Mouse (Mus musculus) adrenal gland, adult 2 months (tissue): Measurements from ENCODE around the gene Rbfox1. TPM values are rescaled to one million over a fixed set of nuclear protein-coding genes. Genes with fewer than 3 reads are reported as not detected.

Experiments
- DNase-seq: peaks from one replicate; pipeline ENCODE4 v3.0.0; 2021
- polyA plus RNA-seq: library from polyadenylated mRNA; depleted of rRNA; stranded (reverse); fragments of >200 nt; gene quantifications from 2 replicates; pipeline ENCODE4 v1.2.3, GENCODE M21; 2012
- total RNA-seq, 2 experiments: library from RNA; stranded (reverse); gene quantifications; 2 replicates each; pipeline ENCODE4 v1.2.3; 2021

The Rbfox1 gene
- total and polyA plus RNA-seq, 3 experiments, result 1.3 to 1.4 (median 1.4) TPM

DNA sequence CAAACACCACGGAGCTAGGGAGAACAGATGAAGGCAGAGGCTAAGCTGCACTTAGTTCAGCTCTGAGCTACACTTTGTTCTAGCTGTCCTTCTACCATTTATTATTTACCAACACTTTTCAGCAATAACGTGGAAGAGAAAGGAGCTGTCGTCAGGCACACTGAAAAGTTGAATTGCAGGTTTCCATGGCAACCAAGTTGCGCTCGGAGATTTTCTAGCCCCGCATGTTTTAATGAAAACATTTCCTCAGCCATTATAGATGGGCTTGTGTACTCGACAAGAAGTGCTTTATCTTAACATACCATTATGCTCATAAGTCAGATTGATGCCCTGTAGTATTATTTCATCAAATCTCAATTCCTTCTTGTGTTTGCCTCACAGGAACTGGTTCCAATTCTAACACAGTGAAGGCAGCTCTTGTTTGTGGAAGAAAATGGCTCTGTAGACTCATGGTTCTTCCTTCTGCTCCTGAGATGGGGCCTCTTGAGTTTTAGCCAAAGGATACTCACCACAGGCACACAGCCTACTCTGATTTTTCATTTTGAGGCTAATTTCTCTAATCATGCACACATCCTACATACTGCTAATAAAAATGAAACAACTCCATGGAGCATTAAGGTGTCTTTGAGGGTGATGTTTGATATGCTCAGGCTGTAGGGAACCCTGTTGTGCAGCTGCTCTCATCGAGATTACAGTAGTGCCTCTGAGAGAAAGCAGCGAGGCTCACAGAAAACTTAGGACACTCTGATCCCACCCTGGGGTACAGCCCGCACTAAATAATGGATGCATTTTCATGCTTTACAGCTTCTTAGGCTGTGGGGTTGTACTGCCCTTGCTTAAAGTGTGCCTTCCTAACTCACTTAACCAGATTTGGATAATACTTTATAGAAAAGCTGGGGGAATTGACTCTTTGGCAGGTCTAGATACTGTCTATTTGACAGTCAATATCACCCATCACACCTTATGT is 107.2 kb downstream of the Rbfox1 start:
- DNase-seq, result no peak

DNA sequence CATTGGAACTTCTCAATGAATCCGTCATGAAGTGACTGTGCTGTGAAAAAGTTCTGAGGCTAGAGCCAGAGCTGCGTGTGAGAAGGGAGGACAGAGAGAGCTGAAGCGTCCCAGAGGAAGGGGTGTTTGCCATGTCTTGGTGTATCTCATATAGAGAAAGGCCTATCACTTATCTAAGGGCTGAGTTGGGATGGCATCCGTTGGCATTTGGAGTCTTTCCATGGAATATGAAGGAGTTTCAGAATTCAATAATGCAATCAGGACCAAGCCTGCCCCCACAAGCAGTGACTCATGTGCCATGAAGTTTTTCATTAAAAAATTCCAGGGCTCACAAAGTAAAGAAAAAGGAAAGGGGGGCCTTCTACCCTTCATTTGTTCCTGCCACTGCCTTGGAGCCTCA is 112.0 kb downstream of the Rbfox1 start:
- no peak for DNase-seq

DNA sequence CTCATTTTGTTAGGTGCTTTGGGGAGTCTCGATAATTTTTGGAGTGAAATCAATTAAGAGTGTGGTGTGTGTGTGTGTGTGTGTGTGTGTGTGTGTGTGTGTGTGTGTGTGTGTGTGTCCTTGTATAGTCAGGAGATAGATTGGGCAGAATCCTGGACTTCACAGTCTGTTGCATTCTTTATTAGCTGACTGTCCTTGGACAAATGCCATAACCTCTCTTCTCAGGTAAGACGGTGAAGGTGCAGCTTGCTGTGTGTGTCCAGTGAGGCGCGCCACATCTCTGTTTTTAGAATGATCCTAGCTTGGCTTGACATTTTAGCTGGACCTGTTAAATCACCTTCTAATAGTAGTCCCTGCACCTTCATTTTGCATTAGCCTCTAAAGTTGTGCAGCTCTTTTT is 112.5 kb downstream of the Rbfox1 start:
- DNase-seq, result no peak

DNA sequence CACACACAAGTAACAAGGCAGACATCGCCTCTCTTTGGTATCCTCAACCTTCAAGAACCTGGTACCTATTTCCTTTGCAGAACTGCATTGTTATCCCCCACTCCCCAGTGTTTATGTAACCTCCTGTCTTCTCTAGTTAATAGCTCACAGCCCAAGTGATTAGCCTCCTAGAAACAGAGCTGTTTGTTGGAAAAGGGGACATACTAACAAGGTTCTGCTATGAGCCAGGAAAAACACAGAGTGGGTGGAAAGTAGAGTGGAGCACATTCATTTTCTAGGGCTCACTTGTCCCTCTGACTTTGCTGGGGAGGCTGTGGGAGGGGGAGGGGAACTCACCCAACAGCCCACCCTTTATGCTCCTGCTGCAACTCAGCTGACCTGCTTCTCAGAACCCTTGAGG is 114.9 kb downstream of the Rbfox1 start:
- no peak for DNase-seq

DNA sequence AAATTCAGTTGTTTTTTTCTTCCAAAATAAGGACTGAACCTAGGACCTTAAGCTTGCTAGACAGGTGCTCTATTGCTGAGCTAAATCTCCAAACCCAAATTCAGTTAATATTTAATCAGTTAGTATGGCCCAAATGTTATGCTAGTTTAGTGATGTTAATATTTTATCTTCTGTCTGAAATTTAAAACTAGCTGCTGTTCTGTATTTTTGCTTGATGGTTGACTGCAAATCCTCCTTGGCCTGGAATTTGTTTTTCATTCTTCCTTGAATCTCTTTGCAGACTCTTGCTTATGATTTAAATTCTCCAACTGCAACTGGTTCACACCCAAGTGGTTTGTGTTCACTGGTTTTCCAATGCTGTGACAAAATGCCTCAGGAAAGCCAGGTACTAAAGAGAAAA is 121.8 kb downstream of the Rbfox1 start:
- no peak for DNase-seq

DNA sequence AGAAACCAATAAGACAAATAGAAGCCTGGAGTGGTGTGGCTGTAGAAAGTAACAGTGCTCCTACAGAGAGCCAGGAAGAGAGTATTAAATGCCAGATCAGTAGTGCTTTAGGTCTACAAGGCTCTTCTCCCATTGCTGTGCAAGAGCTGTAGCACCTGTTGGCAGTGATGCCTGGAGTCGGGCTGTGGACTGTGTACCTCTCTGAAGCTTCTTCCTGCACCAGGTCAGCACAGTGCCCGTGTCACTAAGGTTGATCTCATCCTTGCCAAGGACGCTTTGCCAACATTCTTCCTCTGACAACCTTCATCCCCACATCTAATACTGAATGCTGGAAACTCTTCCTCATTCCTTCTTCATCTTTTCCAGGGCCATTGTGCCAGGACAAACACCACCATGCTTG is 127.7 kb downstream of the Rbfox1 start:
- DNase-seq, result no peak

DNA sequence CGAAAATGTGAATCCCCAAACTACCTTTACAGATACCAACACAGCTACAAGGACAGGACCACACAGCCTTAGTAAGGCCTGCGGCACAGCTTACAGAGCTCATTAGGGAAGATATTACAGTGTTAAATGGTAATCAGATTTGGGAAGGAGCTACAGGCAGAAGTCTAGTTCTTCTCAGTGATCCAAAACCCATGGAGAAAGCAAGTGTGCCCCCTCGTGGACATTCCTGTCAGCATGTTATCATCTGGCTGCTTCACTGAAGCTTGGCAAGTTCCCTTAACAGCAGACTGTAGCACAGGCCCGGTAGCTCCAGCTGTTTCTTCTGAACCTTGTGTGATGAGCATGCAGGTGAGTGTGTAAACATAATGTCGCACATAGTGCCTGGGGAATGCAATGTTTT is 133.5 kb downstream of the Rbfox1 start:
- DNase-seq, result peak; percentile 66

DNA sequence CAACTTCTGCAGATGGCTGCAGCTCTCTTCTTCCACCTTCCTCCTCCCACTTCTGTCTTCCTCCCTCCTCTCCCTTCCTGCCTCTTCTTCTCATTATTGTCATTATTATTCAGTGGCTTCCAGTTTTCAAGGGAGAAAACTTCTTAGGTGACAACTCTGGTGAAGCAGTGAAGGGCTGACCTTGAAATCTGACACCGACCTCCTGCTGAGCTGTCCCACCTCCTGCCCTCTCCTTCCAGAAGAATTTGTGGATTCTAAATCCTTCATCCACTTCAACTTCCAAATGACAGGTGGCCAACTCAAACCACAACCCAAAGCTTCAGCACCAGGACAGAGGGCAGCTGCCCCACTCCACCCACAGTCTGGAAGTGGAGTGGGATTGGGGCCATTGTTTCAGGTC is 134.2 kb downstream of the Rbfox1 start:
- no peak for DNase-seq

DNA sequence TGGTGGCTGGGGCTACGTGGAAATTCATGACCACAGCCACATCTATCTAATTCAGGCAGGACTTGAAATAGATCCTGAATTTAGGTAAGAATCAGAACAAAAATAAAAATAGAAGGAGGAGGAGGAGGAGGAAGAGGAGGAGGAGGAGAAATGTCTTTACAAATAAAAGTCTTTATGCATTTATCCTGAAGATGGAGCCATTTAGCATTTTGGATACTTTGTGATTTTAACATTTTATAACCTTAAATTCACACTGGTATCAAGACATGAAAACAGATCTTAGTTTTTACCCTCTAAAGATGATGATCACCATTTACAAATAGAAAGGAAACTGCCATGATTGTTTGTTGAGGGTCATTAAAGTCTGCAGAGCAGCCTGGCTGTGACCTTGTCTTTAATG is 146.1 kb downstream of the Rbfox1 start:
- DNase-seq, result no peak

DNA sequence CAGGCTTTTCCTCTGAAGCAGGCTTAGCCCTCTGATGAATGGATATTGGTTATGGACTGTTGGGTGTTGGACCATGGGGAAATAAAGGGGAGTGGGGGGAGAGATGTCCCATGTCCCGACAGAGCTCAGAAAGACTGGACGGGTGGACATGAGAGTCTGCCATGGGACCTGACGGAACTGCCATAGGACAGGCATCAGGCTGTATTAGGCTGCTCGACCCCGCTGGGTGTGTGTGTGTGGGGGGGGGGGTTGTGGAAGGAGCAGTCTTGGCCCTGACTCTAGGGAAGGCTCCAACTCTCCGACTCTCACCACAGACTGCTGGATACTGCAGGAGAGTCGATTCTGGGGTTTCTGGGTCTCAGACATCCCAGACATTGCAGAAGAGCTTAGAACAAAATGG is 147.4 kb downstream of the Rbfox1 start:
- DNase-seq, result no peak

DNA sequence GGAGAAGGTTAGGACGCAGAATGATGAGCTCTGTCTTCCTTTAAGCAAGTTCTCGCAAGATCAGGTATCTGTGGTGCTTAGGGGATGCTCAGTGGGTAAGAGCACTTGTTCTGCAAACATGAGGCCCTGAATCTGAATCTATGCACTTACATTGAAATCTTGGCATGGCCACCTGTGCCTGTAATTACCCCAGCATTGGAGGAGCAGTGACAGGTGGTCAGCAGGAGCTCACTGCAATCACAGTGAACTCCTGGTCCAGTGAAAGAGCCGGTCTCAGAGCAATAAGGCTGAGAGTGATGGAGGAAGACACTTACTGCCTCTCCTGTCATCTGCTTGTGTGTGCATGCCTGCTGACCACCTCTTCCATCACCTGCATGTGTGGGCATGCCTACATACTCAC is 149.7 kb downstream of the Rbfox1 start:
- DNase-seq, result no peak

DNA sequence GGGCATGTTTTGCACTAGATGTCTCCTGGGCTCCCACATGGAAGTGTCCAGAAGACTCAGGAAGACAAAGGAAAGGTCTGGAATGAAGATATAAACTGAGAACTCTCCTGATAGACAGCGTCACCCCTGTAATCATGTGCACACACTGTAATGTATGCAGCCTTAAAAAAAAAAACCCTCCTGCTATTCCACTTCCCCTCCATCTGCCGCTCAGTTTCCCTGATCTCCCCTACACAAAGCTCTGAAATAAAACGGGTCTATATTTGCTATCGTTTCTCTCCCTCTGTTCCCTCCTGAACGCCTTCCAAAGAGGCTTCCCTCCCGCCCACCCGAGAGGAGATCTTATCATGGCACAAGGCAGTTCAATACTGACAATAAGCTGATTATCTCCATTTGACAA is 151.9 kb downstream of the Rbfox1 start:
- no peak for DNase-seq

DNA sequence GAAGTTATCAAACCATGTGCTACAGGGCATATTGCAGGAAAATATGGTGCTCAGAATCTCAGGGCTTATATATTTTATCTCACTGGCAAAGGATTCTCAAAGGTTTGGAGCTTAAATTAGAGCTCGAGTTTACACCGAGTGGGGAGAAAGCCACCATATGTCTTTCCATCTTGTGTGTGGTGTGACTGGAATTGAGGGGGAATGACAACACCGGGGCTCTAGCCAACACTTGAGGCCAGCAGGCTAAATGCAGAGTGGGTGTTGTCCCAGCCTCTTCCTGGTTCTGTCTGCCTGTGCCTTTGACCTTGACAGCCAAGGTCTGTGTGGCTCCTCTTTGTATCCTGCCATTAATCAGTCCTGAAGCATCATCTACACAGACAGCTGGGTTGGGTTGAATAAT is 157.6 kb downstream of the Rbfox1 start:
- peak; percentile 6 for DNase-seq

DNA sequence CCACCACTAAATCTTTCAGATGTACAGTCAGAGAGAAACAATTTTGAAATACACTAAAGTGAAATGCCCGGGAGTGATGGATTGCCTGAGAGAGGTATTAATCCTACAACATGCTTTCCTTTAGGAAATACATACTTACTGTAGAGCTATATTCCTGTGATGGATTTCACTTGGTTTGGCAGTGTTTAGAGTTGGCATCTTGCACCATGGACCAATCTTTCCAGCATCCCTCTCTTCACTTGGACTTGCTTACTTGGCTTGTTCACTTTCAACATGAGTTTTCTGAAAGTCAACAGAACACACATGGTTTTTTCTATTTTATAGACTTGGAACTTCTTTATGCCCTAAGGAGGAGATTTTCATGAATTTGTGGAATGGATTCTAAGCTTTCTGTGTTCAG is 163.4 kb downstream of the Rbfox1 start:
- DNase-seq, result no peak

DNA sequence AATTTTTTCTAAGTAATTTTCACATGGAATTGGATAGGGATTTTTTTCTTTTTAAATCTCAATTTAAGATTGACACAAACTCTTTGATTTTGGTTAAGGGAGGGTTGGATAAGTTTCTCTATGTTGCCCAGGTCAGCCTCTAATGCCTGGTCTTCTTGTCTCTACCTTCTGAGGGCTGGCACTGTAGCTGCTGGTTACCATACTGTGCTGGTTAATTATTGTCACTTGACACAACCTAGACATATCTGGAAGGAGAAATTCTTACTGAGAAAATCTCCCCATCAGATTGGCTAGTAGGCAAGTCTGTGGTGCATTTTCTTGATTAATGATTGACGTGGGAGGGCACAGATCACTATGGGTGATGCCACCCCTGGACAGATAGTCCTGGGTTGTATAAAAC is 177.3 kb downstream of the Rbfox1 start:
- DNase-seq, result no peak

DNA sequence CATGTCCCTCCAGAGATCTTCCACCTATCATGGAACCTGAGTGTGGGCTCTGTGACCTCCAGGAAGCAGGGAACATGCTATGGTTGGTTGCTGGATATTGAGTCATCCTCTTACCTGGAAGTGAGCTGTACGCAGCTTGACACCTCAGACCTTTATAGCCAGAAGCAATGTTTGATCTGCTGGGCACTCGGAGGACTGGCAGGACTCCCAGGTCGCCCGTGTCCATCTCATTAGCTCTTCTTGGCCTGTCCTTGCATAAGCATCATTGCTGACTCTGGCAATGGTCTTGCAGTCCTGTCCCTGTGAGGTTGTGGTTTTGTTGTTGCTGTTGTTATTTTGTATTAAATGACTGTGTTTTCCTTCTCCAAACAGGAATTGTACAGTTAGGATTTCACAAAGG is 180.3 kb downstream of the Rbfox1 start:
- DNase-seq, result no peak

DNA sequence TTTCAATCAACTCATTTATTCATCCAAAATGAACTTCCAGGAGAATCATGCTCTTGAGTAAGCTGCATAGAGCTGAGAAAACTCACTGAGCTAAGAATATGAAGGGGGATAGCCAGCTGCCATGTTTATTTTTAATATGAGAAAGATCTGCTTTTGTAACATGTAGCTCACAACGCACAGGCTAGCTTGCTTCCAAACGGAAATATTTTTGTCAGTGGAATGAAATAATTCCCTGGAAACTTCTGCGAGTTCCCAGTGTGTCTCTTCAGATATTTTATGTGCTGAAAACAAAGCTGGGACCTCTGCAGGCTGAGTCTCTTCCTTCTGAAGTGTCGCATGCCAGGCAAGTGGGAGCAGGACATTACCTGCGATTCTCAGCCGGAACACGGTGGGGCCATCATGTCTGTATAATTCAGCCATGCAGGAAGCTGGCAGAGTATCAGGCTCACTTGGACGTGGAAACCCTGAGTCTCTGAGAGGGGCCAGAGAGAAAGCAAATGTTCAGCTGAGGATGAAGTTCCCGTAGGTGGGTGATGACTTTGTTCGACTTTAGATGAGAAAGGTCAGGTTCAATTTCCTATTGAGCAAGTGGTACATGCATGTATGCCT is 190.4 kb downstream of the Rbfox1 start:
- DNase-seq, result no peak

DNA sequence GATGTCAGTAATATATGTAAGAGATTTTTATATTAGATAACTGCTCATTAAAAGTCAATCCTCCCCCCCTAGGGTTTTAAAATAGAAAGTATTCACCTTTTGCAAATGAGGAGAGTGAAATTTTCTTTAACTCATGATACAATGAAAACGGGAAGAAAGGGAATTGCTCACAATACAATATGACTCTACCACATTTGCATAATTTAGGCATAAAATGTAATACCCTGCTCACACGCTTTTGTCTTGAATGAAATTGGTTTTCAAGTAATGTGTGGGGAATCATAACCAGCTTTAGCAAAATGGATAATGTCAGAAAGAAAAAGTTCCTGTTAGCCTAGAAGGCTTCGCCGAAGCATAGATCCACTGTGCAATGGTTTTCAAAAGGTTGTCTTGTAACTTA is 193.9 kb downstream of the Rbfox1 start:
- no peak for DNase-seq

DNA sequence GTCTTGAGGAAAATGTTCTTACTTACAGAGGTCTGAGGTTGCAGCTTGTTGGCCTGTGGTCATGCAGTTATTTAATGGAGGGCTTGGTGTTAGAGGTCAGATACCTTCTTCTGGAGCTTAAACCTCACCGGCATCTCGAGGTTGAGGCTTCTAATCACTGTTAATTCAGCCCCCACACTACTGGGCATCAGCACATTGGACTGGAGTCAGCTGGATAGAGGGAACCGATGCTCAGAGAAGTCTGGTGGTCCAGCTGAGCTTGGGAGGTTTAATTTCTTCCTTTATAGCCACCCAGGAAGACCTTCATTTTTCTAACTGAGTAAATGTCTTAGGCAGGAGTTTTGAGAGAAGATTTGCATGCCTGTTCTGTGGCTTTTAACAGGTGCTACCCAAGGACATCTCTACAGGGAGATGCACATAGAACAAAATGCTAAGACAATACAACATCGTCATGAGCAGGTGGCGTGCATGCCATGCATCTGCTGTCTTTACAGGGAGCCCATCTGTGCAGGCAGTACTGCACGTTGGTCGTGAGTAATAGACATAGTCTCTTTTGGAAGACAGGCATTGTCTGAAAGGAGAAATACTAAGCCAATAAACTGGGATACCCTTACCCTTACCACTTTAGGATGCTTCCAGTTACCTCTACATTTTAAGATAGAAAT is 199.7 kb downstream of the Rbfox1 start:
- no peak for DNase-seq

DNA sequence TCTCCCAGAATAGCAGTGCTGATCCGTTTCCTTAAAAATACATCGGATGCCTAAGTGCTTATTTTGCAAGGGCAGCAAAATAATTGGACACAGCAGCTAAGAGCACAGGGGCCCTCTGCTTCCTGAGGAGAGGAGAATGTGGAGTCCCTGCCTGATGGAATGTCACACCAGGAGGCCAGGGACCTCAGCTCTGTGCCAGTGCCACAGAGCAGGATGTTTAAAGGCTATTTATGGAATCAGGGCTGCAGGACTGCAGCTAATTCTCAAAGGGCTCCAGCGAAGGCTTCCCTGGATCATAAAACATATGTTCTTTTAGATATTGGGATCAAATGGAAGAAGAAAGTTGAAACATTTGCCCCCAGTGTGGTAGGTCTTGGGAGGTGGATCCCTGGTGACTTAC is 201.0 kb downstream of the Rbfox1 start:
- DNase-seq, result no peak

DNA sequence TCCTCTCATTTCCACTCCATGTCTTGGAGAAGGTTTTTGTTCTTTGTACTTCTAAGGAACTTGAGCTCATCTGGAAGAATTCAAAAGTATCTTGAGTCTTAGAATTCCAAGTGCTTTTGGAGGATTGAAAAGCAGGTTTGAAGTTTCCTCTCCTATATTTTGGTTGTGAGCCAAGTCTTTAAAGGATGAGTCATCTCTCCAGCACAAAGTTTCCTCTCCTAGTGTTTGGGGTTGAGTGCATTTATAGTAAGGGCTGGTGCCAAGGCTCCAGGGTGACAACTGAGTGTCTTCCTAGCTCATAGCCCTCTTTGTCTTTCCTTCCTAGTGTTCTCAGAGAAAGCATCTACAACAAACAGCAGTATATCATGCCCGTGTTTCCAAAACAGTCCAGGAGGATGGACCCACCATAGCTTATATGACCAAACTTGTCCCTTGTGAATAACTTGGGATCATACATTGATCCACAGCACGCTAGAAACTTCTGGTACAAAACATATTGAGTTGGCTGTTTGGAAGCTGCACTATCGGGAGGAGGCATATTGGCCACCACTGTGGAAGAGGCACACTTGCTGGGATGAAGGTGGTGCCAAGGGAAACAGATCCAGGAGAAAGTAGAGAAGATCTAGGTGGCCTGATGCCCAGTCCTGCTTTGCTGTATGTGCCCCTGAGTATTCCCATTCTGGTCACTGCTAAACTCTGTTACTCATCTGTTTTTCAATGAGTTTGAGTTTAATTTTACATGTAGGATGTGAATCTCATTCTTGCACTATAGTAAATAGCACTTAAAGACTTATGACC is 206.4 kb downstream of the Rbfox1 start:
- DNase-seq, result no peak

DNA sequence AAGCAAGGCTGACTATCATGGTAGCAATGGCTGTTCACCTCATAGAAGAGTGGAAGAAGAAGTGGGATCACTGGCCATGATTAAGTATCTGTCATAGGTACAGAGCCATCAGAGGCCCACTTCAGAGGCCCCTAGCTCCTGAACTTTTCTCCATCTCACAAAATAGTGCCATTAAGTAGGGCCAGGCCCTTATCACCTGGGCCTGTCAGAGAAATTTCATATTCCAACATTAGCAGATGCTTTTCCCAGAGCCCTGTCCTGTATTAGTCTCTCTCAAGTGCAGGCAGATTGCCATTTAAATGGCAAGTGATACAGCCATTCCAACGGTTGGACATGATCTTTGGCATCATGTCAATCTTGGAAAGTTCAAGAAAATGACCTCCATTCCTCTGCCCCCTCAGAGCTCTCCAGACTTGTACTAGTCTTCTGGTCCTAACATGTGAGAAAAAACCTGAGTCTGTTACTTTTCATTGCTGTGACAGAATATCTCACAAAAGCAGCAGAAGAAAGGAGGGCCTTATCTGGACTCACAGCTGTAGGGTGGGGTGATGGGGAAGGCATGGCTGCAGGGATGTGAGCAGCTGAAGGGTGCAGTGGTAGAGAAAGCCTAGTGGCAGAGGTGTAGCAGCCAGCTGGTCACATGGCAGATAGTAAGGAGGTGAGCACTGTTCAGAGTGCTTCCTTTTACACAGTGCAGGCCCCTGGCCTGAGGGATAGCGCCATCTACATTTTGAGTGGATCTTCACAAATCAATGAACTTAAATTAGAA is 210.6 kb downstream of the Rbfox1 start:
- no peak for DNase-seq
